Mouse (Mus musculus): Measurements from ENCODE around the gene Aadacl3.

The Aadacl3 gene

DNA sequence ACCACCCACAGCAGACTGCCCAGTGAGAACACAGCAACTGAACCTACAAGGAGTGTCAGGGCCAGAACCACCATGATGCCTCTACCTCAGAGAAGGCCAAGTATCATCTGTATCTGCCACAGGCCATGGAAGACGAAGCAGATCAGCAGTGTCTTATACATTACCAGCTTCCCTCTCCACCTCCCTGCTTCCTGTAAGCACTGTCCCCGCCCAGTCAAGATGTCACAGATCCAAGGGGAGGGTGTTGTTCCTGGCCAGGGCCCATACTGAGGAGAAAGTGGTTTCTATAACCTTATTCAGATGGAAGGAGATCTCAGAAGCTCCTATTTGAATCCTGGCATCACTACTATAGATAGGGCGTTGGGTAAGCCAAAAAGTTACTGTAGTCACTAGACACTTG, at the start of gene Aadacl3:
Aadacl3 (minus strand) TSS at position 101 of the 400 bp plus-strand sequence.
- DNase-seq, result no peak

DNA sequence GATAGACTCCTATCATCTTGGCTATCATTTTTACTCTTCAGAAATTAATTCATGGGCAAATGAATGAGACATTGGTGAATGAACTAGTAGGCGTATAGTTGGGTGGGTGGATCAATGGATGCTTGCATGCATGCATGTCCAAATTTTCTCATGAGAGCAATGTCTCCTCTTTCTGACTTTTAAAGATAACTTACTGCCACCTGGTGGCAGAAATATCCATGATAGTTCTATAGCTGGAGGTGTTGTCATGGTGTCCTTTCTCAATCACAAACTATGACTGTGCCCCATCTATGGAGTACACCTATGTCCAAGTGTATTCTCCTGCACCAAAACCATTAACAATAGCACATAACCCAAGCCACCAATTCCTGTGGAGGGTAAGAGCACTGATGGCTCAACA, 43.0 kb upstream of the Aadacl3 start:
- DNase-seq, result no peak

DNA sequence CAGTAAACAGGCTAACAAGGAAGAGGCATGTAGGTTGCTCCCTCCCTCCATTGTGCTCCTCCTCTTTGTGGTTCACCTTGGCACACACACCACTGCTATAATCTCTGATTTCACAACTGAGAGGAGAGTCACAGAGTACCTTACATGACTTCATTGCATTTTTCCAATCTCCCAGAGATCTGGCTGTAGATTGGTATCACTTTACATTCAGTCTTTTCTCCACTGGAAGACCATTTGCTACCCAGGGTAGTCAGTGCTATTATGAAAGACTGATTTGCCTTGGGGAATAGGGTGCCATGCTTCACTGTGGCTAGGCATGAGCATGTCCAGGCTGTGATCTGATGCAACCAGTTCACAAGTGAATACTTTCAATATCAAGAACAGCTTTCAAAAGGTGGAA, 29.8 kb upstream of the Aadacl3 start:
- no peak for DNase-seq

DNA sequence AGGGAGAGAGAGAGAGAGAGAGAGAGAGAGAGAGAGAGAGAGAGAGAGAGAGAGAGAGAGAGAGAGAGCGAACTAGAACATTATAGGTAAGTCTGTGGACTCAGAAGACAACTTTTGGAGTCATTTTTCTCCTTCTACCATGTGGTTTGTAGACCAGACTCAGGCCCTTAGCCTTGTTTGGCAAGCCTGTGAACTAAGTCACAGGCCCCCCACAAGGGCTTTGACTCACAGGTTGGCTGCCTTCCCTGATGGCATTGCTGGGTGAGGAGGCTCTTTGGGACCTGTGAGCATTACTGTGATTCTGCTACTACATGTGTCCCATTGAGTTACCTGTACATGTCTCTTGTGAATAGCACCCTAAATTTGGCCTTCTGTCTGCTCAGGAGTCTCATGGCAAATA, 4.5 kb upstream of the Aadacl3 start:
- no peak for DNase-seq

DNA sequence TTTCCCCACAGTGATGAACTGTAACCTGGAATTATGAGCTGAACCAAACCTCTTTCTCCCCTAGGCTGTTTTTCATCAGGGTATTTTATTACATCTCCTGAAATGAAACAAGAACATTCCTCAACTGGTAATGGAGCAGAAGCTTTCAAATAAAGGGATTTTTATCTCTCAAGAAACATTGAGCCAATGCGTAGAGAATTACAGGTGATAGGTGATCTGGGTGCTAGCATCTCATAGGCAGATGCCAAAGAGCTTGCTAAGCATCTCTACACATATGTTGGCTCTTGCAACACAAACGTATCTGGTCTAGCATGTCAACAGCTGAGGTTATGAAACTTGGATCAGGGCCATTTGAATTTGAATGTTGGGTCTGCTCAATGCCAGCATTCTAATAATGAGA, 1.6 kb upstream of the Aadacl3 start:
- DNase-seq, result no peak

DNA sequence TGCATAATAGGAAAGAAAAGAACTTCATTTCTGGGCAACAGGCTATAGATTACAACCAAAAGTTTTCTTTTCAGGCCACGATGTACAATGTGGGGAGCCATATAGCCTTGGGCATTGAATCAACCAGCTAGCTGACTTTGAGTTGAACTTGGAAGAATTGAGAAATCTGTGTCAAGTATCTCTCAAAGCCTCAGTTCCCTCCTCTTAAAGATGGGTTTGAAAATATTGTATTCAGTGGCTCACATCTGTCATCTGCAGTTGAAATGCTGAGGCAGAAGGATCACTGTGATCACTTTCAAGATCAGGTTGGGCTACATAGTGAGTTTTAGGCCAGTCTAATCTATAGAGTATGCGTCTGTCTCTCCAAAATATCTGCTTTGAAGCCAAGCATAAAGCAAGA, 10.3 kb downstream of the Aadacl3 start, which contains the start of gene Gm9944:
Gm9944 (minus strand) TSS at position 101 of the 400 bp plus-strand sequence.
- DNase-seq, result no peak

DNA sequence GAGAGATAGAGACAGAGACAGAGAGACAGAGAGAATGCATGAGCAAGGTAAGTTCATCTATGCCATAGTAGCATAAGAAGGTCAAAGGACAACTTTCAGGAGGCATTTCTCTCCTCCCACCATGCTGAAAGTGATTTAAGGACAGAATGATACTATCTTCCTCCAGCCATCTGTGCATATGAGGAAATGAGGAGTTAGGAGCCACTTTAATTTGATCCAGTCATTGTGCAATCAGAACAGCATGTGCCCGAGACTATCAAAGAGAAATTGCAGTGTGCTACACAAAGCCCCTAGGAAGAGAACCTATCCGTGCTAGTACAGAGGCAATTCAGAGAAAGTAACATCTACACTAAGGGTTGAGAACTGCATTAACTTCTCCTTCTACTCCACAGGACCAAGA, 15.0 kb downstream of the Aadacl3 start:
- DNase-seq, result no peak

DNA sequence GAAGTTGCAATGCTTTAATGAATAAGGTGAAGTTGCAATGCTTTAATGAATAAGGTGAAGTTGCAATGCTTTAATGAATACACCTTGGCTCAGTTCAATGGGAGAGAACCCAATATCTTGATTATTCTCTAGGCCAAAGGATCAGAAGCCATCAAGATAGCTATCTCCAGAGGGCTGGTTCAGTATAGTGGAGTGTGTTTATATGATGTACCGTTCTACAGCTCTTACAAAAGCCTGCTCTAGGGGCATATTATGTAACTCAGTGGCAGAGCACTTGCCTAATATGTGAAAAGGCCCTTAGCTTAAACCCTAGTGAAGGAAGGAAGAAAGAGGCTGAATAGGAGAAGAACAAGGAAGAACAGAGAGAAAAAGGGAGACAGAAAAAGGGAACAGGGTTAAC, 22.0 kb downstream of the Aadacl3 start:
- no peak for DNase-seq

DNA sequence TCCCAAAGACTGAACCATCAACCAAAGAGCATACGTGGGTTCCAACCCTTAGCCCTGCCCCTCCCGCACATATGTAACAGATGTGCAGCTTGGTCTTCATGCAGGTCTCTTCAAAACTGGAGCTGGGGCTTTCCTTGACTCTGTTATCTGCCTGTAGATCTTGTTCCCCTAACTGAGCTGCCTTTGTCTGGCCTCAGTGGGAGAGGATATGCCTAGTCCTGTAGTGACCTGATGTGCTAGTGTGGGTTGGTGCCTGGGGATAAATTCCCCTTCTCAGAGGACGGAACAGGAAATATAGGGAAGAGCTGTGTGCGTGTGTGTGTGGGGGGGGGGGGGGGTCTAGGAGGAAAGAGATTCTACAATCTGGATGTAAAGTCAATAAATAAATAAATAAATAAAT, 22.5 kb downstream of the Aadacl3 start:
- no peak for DNase-seq

DNA sequence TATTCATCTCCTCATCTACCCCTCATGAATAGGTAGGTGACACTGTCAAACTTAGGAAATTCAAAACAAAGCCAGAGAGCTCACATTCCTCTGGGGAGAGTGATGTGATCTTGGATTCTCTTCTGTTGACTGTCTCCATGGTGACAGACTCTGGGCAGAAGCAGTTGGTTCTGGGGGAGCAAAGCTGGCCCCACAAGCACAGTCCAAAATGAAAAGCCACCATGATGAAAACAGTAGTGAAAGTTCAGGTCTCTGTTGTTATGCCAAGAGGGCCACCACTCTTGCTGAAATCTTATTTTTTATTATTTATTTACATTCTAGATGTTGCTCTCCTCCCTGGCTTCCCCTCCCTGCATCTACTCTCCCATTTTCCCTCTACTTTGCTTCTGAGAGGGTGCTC, 24.9 kb downstream of the Aadacl3 start, which contains the start of gene 1700012P22Rik:
1700012P22Rik (minus strand) TSS at position 101 of the 400 bp plus-strand sequence.
- DNase-seq, result no peak

DNA sequence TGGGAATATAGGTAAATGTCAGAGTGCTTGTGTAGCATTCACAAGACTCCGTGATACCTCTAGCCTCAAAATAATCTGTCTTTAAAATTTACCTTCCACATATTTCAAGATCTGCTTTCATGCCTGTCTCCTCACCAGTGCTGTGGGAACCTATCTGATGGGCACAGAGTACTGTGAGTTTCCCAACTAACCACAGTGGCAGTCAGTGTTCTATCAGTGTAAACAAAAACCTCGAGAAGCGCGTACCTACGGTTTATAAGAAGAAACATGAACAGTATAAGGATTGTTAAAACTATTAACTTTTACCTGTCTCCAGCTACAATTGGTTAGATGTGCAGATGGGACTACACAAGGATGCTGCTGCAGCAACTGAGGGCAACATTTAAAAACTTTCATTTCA, 30.3 kb downstream of the Aadacl3 start:
- DNase-seq, result no peak

DNA sequence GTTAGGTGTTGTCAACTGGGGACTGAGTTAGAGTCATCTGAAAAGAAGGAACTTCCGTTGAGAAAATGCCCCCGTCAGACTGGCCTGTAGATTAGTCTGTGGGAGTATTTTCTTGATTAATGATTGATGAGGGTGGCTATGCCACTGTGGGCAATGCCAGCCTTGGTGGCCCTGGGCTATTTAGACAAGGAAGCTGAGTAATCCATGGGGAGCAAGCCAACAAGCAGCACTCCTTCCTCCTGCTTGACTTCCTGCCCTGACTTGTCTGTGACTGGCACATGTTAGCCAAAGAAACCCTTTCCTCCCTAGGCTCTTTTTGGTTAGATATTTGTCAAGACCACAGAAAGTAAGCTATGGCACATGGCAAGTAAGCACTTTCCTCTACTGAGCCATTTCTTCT, 32.8 kb downstream of the Aadacl3 start:
- no peak for DNase-seq

DNA sequence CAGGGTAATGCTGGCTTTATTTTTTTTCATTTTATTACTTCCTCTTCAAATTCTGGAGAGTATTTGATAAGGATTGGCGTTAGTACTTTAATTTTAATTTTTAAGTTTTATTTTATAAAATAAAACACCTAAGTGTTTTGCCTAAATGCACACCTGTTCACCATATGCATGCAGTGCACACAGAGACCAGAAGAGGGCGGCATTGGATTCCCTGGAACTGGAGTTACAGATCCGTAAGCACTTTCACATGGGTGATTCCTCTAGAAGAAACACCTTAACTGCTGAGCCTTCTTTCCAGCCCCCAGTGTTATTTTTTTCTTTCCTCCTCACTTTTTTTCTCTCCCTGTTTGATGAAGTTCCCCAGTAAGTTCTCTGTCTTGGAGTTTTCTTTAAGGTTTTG, 34.7 kb downstream of the Aadacl3 start:
- DNase-seq, result no peak

DNA sequence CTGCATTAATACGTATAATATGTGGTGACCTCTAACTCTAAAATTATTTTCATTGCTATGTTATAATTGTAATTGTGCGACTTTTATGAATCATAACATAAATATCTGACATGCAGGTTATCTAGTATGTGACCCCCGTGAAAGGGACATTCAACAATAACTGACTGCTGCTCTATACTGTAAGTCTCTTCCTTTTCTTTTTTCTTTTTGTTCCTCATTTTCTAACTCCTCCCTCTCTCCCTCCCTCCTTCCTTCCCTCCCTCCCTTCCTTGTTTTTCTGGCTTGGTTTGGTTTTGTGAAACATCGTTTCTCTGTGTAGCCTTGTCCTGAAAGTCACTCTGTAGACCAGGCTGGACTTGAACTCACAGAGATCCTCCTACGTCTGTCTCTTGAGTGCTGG, 39.0 kb downstream of the Aadacl3 start:
- no peak for DNase-seq

DNA sequence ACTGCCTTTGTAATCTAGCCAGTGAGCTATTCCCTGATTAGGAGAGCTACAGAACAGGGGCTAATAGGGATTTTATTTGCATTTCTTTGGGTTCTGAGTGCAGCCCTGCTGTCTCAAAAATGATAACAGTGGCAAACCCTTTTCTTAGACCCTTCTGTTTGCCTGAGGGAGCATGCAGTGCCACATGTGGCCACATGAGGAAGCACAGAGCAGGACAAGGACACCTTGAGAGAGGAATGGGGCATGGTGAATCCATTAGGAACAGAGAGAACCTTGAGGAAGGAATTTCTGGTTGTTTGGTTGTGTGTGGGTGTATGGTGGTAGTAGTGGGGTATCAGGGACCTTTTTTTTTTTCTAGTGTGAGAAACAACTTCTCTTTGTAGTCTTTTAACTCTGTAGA, 42.9 kb downstream of the Aadacl3 start:
- no peak for DNase-seq

DNA sequence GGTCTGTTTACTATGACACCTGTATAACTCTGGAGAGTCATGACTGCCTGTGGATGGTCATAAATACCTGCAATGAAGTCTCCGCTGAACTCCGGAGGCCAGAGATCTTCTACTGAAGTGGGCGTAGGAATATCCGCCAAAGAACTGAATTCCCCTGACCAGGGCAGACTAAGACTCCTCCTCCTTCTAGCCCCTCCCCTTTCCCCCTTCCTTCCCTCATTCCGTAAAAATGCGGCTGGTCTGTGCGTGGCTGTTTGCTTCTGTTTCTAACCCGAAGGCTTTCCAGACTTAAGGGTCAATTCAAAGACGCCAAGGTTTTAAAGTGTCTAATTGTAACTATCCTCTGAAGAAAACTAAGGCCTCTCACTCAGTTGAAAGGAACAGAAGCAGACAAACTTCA, 55.3 kb downstream of the Aadacl3 start, which contains the start of gene Pramef12:
Pramef12 (minus strand) TSS at position 175 of the 400 bp plus-strand sequence.
- DNase-seq, result no peak

DNA sequence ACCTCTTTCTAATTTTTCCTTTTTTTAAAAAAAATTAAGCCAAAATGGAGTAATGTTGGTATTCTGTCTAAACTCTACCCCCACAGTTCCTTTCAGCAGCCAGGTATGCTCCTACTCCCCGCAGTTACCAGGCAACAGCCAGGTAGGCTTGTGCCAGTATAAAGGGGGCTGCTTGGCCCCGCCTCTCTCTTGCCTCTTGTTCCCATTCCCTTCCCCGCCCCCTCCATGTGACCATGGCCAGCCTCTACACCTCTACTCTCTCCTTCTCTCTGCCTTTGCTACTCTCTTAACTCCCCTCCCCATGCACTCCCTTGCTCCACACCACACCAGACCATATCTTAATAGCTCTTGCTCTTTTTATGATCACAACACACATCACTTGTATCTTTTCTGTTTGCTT, 57.3 kb downstream of the Aadacl3 start:
- no peak for DNase-seq

DNA sequence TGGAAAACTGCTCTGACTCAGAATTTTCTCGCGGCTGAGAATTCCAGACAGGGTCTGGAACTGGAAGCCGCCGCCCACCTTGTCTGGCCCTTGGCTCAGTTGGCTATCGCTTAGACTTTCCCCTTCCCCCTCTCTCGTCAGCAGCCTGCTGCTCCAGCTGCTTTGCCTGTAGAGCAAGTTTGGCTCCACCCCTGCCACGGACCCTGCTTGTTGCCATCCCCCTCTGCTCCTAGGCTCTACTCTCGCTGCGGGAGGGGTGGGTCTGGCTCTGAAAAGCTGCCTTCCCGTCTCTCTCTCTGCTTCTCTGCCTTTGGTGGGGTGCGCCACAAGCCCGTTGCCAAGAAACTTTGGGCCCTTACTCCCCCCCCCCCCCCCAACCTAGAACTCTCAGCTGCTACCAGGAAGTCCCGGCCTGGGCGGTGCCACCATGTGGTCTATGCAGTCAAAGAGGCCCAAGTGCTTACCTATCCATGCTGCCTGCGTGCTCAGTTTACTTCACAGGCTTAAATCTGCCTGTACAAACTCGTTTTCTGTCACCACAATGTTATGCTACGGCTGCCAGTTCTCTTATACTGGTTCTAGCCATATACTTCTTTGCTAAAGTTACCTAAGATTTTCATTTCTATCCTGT, 59.0 kb downstream of the Aadacl3 start:
- DNase-seq, result peak; percentile 24 to 29
